Mouse (Mus musculus) lung, postnatal 0 days (tissue): ENCODE data around the gene Rgs3.

Experiments
- CTCF ChIP-seq: IDR thresholded peaks from 2 replicates; pipeline ENCODE4 v1.5.1; 2016; ENCODE audit warnings: antibody characterized with exemption, mild to moderate bottlenecking
- EP300 ChIP-seq: IDR thresholded peaks from 2 replicates; pipeline ENCODE4 v1.6.1; 2016; ENCODE audit warnings: antibody characterized with exemption, mild to moderate bottlenecking, control low read depth

DNA sequence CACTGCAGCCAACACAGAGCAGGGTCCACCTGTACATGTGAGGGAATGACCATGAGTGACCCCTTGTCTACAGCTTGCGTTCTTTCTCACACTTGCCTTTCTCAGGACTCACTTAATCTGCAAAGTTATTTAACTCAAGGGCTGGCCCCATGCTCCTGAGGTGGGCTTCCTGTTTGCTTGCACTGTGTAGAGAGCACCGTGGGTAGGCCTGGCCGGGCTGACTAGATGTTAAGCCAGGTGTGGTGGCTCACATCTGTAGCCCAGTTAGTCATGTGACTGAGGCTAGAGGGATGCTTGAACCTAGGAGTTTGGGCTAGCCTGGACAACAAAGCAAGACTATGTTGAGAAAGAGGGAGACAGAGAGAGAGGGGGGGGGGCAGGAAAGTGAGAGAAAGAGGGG, 179.3 kb downstream of the Rgs3 start:
- TF ChIP-seq CTCF (no peak), EP300 (no peak)
